Mouse (Mus musculus): Measurements from ENCODE around the gene Dap3. TPM values are rescaled to one million over a fixed set of nuclear protein-coding genes. Genes with fewer than 3 reads are reported as not detected.

Gene Dap3
- total RNA-seq (2012; rRNA removed), result 168 and 185 TPM in 2 replicates

DNA sequence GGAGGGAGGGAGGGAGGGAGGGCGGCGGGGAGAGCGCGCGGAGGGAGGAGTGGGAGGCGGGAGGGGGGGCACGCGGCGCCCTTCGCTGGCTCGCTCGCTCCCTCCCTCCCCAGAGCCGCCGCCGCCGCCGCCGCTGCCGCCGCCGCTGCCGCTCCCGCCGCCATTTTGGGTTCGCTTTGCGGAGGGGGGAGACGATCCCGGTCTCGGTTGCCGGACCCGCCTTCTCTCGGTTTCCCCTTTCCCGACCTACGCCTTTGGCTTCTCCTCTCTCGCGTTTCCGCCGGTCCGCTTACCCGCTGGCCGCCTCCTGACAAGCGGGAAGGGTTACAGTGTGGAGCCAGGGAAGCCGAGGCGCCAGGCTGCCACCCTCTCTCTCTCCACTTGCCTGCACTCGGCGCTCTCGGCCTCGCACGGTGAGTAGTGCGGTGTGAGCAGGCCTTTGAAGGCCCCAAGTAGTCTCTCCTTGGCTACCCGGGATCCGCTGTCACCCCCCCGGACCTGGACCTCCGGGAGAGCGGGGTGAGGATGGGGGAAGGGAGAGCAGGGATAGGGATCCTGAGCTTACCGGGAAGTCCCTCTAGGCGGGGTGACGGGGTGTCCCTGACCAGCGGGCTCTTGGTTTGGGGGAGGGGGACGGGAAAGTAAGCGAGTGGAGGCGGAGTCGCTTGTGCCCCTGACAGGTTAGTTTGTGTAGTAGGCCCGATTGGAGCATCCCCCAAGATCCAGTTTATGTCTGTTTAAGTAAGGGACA, at the start of gene Dap3, which contains the start of gene Ash1l:
Gene Dap3, minus strand, starts transcription at position 606 of the 751 bp plus-strand sequence.
Gene Ash1l, plus strand, starts transcription at position 47 of the 751 bp plus-strand sequence.
- Histone ChIP-seq H3K9ac (ENCODE audit: insufficient read depth, low read depth, low read length, poor library complexity, severe bottlenecking) (peak within 1 kb of the TSS; percentile 93), H3K9me3 (ENCODE audit: control insufficient read depth, insufficient read depth, low read depth, low read length) (no peaks in the 10 kb centered on the region), H3K27ac (ENCODE audit: insufficient read depth, low read depth, low read length, poor library complexity, severe bottlenecking) (peak within 1 kb of the TSS; percentile 94), H3K36me3 (ENCODE audit: control insufficient read depth, insufficient read depth, low read length, poor library complexity, severe bottlenecking) (no peaks in the 10 kb centered on the region), H3K4me3 (ENCODE audit: insufficient read depth in 1 of 2, low read depth in 1 of 2, low read length in 2 of 2, poor library complexity in 1 of 2, severe bottlenecking in 1 of 2) (peak within 1 kb of the TSS; percentile 77 to 88), H3K4me1 (ENCODE audit: control insufficient read depth in 2 of 2, insufficient read depth in 2 of 2, low read length in 2 of 2, poor library complexity in 1 of 2) (peaks cover 3 to 7% of the 10 kb centered on the region in 2 experiments; a peak in 1 of 4 replicates)
- TF ChIP-seq ZC3H11A (IDR thresholded peaks at IDR 0.05; ENCODE audit: borderline replicate concordance, low read depth, low read length) (no peak), MAFK (IDR thresholded peaks at IDR 0.05; ENCODE audit: insufficient read depth, low read depth, low read length) (no peak), CHD2 (IDR thresholded peaks at IDR 0.05; ENCODE audit: low read depth, low read length) (no peak), HCFC1 (IDR thresholded peaks at IDR 0.05; ENCODE audit: borderline replicate concordance, insufficient read depth, low read length) (no peak), ZNF384 (IDR thresholded peaks at IDR 0.05; ENCODE audit: low read depth, low read length) (no peak)
- DNase-seq (ENCODE audit: low read depth, low spot score), result peak; percentile 66
- in situ Hi-C loops (cut with MboI; ENCODE audit: low sequenced_read_pairs in 2 of 2, unreplicated experiment in 2 of 2), result no loop called here

DNA sequence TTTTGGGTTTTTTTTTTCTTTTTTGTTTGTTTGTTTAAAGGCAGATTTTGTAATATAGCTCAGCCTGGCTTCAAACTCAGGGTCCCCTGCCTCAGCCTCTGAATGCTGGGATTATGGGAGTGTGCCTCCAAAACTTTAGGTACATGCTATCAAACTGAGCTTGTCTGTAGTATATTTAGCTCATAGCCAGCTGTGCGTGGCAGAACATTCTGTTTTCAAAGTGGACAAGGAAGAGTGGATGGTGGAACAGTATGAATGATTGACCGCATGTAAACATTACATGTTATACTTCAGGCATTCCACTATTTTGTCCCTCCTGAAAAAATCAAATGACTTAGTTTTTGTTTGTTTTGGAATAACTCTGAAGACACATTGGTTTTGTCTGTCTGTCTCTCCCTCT, 41.8 kb upstream of the Dap3 start:
- H3K4me3 ChIP-seq (ENCODE audit: insufficient read depth in 1 of 2, low read depth in 1 of 2, low read length in 2 of 2, poor library complexity in 1 of 2, severe bottlenecking in 1 of 2), result no peak overlapping the region
- H3K36me3 ChIP-seq (ENCODE audit: control insufficient read depth, insufficient read depth, low read length, poor library complexity, severe bottlenecking), result no peaks in the 10 kb centered on the region
- no peak for DNase-seq (ENCODE audit: low read depth, low spot score)
- no peak for TF ChIP-seq CHD2 (IDR thresholded peaks at IDR 0.05; ENCODE audit: low read depth, low read length)
- TF ChIP-seq ZNF384 (IDR thresholded peaks at IDR 0.05; ENCODE audit: low read depth, low read length), result no peak
- no peak for TF ChIP-seq ZC3H11A (IDR thresholded peaks at IDR 0.05; ENCODE audit: borderline replicate concordance, low read depth, low read length)
- no peak for TF ChIP-seq HCFC1 (IDR thresholded peaks at IDR 0.05; ENCODE audit: borderline replicate concordance, insufficient read depth, low read length)
- TF ChIP-seq MAFK (IDR thresholded peaks at IDR 0.05; ENCODE audit: insufficient read depth, low read depth, low read length), result no peak
- in situ Hi-C loops (cut with MboI; ENCODE audit: low sequenced_read_pairs in 2 of 2, unreplicated experiment in 2 of 2), result no loop called here
- no peaks in the 10 kb centered on the region for H3K9me3 ChIP-seq (ENCODE audit: control insufficient read depth, insufficient read depth, low read depth, low read length)
- no peaks in the 10 kb centered on the region for H3K4me1 ChIP-seq (ENCODE audit: control insufficient read depth in 2 of 2, insufficient read depth in 2 of 2, low read length in 2 of 2, poor library complexity in 1 of 2)
- no peak overlapping the region for H3K27ac ChIP-seq (ENCODE audit: insufficient read depth, low read depth, low read length, poor library complexity, severe bottlenecking)
- no peak overlapping the region for H3K9ac ChIP-seq (ENCODE audit: insufficient read depth, low read depth, low read length, poor library complexity, severe bottlenecking)

DNA sequence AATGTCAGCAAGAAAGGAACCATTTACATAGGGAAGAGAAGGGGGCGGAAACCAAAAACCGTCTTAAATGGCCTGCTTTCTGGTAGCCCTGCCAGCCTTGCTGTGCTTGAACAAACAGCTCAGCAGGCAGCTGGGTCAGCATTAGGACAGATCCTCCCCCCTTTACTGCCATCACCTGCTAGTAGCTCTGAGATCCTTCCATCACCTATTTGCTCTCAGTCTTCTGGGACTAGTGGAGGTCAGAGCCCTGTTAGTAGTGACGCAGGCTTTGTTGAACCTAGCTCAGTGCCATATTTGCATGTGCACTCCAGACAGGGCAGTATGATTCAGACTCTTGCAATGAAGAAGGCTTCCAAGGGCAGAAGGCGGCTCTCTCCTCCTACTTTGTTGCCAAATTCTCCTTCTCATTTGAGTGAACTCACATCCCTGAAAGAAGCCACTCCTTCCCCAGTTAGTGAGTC, 33.0 kb upstream of the Dap3 start:
- H3K27ac ChIP-seq (ENCODE audit: insufficient read depth, low read depth, low read length, poor library complexity, severe bottlenecking), result no peak overlapping the region
- in situ Hi-C loops (cut with MboI; ENCODE audit: low sequenced_read_pairs in 2 of 2, unreplicated experiment in 2 of 2), result no loop called here
- no peak for DNase-seq (ENCODE audit: low read depth, low spot score)
- H3K9me3 ChIP-seq (ENCODE audit: control insufficient read depth, insufficient read depth, low read depth, low read length), result no peaks in the 10 kb centered on the region
- no peaks in the 10 kb centered on the region for H3K4me1 ChIP-seq (ENCODE audit: control insufficient read depth in 2 of 2, insufficient read depth in 2 of 2, low read length in 2 of 2, poor library complexity in 1 of 2)
- no peak overlapping the region for H3K9ac ChIP-seq (ENCODE audit: insufficient read depth, low read depth, low read length, poor library complexity, severe bottlenecking)
- no peak overlapping the region for H3K4me3 ChIP-seq (ENCODE audit: insufficient read depth in 1 of 2, low read depth in 1 of 2, low read length in 2 of 2, poor library complexity in 1 of 2, severe bottlenecking in 1 of 2)
- TF ChIP-seq HCFC1 (IDR thresholded peaks at IDR 0.05; ENCODE audit: borderline replicate concordance, insufficient read depth, low read length) (no peak), ZNF384 (IDR thresholded peaks at IDR 0.05; ENCODE audit: low read depth, low read length) (no peak), MAFK (IDR thresholded peaks at IDR 0.05; ENCODE audit: insufficient read depth, low read depth, low read length) (0 out of 2 replicates have a peak, but pooled peaks have one; percentile 3)
- peaks cover 4% of the 10 kb centered on the region for H3K36me3 ChIP-seq (ENCODE audit: control insufficient read depth, insufficient read depth, low read length, poor library complexity, severe bottlenecking)

DNA sequence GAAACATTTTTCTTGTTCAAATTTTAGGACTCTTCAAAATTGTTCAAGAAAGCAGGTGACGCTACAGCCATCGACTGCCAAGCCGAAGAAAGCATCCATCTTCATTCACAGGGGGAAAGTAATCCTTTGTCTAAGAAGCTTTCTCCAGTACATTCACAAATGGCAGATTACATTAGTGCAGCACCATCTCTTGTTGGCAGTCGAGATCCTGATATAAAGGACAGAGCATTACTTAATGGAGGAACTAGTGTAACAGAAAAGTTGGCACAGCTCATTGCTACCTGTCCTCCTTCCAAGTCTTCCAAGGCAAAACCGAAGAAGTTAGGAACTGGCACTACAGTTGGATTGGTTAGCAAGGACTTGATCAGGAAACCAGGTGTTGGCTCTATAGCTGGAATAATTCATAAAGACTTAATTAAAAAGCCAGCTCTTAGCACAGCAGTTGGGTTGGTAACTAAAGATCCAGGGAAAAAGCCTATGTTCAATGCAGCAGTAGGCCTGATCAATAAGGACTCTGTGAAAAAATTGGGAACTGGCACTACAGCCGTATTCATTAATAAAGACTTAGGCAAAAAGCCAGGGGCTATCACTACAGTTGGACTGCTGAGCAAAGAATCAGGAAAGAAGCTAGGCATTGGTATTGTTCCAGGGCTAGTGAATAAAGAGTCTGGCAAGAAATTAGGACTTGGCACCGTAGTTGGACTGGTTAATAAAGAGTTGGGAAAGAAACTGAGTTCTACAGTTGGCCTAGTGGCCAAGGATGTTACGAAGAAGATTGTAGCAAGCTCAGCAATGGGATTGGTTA, 30.4 kb upstream of the Dap3 start:
- no peak overlapping the region for H3K4me3 ChIP-seq (ENCODE audit: insufficient read depth in 1 of 2, low read depth in 1 of 2, low read length in 2 of 2, poor library complexity in 1 of 2, severe bottlenecking in 1 of 2)
- in situ Hi-C loops (cut with MboI; ENCODE audit: low sequenced_read_pairs in 2 of 2, unreplicated experiment in 2 of 2), result no loop called here
- no peak for TF ChIP-seq ZC3H11A (IDR thresholded peaks at IDR 0.05; ENCODE audit: borderline replicate concordance, low read depth, low read length)
- TF ChIP-seq CHD2 (IDR thresholded peaks at IDR 0.05; ENCODE audit: low read depth, low read length), result no peak
- TF ChIP-seq MAFK (IDR thresholded peaks at IDR 0.05; ENCODE audit: insufficient read depth, low read depth, low read length), result no peak
- TF ChIP-seq ZNF384 (IDR thresholded peaks at IDR 0.05; ENCODE audit: low read depth, low read length), result no peak
- TF ChIP-seq HCFC1 (IDR thresholded peaks at IDR 0.05; ENCODE audit: borderline replicate concordance, insufficient read depth, low read length), result no peak
- no peak for DNase-seq (ENCODE audit: low read depth, low spot score)
- peaks cover 4% of the 10 kb centered on the region for H3K36me3 ChIP-seq (ENCODE audit: control insufficient read depth, insufficient read depth, low read length, poor library complexity, severe bottlenecking)
- no peaks in the 10 kb centered on the region for H3K9me3 ChIP-seq (ENCODE audit: control insufficient read depth, insufficient read depth, low read depth, low read length)
- H3K9ac ChIP-seq (ENCODE audit: insufficient read depth, low read depth, low read length, poor library complexity, severe bottlenecking), result no peak overlapping the region
- H3K27ac ChIP-seq (ENCODE audit: insufficient read depth, low read depth, low read length, poor library complexity, severe bottlenecking), result no peak overlapping the region
- H3K4me1 ChIP-seq (ENCODE audit: control insufficient read depth in 2 of 2, insufficient read depth in 2 of 2, low read length in 2 of 2, poor library complexity in 1 of 2), result no peaks in the 10 kb centered on the region
